Mouse (Mus musculus) embryonic facial prominence, embryonic 13.5 days (tissue): Measurements from ENCODE around the gene Mast3. TPM values are rescaled to one million over a fixed set of nuclear protein-coding genes. Genes with fewer than 3 reads are reported as not detected.
A peak's percentile ranks its signal among the peaks of the same experiment; 100 is the strongest.

Source experiments
- ATAC-seq: fragments of 200-750 bp; cut with Nextera tagmentation; 2 replicates; pipeline ENCODE4 v1.8.0; 2017; ENCODE audit warnings: low read depth; ENCODE audit not compliant: insufficient number of reproducible peaks, insufficient read depth, low FRiP score, low TSS enrichment
- H3K27ac ChIP-seq: fragments of 300-500 bp; sonication (generic); 2 replicates; pipeline ENCODE4 v1.5.1; 2015; ENCODE audit warnings: moderate library complexity, mild to moderate bottlenecking, inconsistent platforms
- H3K27me3 ChIP-seq: fragments of 300-500 bp; sonication (generic); 2 replicates; pipeline ENCODE4 v1.6.1; 2015; ENCODE audit warnings: mild to moderate bottlenecking, inconsistent platforms
- H3K36me3 ChIP-seq: fragments of 300-500 bp; sonication (generic); 2 replicates; pipeline ENCODE4 v1.6.1; 2015; ENCODE audit warnings: mild to moderate bottlenecking, inconsistent platforms
- H3K4me1 ChIP-seq: fragments of 300-500 bp; sonication (generic); 2 replicates; pipeline ENCODE4 v1.6.1; 2015; ENCODE audit warnings: inconsistent platforms
- H3K4me2 ChIP-seq: fragments of 300-500 bp; sonication (generic); 2 replicates; pipeline ENCODE4 v1.6.1; 2015; ENCODE audit warnings: moderate library complexity, mild to moderate bottlenecking, inconsistent platforms
- H3K4me3 ChIP-seq: fragments of 300-500 bp; sonication (generic); 2 replicates; pipeline ENCODE4 v1.5.1; 2015; ENCODE audit warnings: mild to moderate bottlenecking, inconsistent platforms
- H3K9ac ChIP-seq: fragments of 300-500 bp; sonication (generic); 2 replicates; pipeline ENCODE4 v1.6.1; 2015; ENCODE audit warnings: mild to moderate bottlenecking, inconsistent platforms
- H3K9me3 ChIP-seq: fragments of 300-500 bp; sonication (generic); 2 replicates; pipeline ENCODE4 v1.6.1; 2016; ENCODE audit warnings: inconsistent platforms
- WGBS: fragments of 180-500 bp; shearing (Covaris S2); methylation state at CpG from one replicate; pipeline ENCODE4 v1.1.7; 2015; ENCODE audit warnings: mixed read lengths; 5-methylcytosine and 5-hydroxymethylcytosine counted together
- polyA plus RNA-seq: library from polyadenylated mRNA; unstranded; fragments of >200 nt; fragmentation: Nextera tagmentation; extraction: Ambion mirVana; gene quantifications from 2 replicates; pipeline ENCODE4 v1.2.1, GENCODE M21; 2015

Gene Mast3
- polyA plus RNA-seq, 1 experiment from 2014 or later = 12.5 TPM

- H3K9ac ChIP-seq = no peak overlapping the region
- ATAC-seq = no peak
- no peaks in the 10 kb centered on the region for H3K36me3 ChIP-seq
- no peak overlapping the region for H3K4me3 ChIP-seq
- H3K4me1 ChIP-seq = peaks cover 9% of the 10 kb centered on the region; the same call in 1 of the 2 replicates
- WGBS = 86% methylated on average over 8 of the region's 8 CpGs
- no peaks in the 10 kb centered on the region for H3K9me3 ChIP-seq
- H3K27me3 ChIP-seq = 0 out of 2 replicates have a peak, but pooled peaks cover 3% of the 10 kb centered on the region
- H3K4me2 ChIP-seq = no peak overlapping the region
- H3K27ac ChIP-seq = no peak overlapping the region
Measured at GRCm38 (mm10) chr8:70843941-70844340, 39.1 kb upstream of the Mast3 start.

GRCm38 (mm10) chr8:70843214-70843773 lies 38.4 kb upstream of the Mast3 start:
- Histone ChIP-seq H3K9me3 (no peaks in the 10 kb centered on the region), H3K4me3 (no peak overlapping the region), H3K27ac (no peak overlapping the region), H3K4me2 (no peak overlapping the region), H3K27me3 (0 out of 2 replicates have a peak, but pooled peaks cover 3% of the 10 kb centered on the region), H3K4me1 (peaks cover 14% of the 10 kb centered on the region), H3K36me3 (no peaks in the 10 kb centered on the region), H3K9ac (no peak overlapping the region)
- no peak for ATAC-seq
- WGBS = 79% methylated on average over 5 of the region's 5 CpGs

DNA sequence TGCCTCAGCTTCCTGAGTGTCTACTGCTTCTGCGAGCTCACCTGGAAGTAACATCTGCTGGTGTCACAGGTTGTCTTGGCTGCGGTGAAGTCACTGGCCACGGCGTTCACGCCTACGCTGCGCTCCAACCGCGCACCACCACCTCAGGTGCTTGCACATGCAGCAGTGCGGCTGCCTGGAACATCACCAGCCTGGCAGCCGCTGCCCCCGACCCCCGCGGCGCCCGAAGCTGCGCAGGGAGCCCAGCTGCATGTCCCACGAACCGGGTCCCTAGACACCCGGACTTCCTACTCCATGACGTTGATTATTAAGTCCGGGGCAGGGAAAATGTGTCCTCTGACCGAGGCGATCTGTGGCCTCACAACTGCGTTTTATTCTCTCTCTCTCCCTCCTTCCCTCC lies 37.6 kb upstream of the Mast3 start:
- ATAC-seq = no peak
- Histone ChIP-seq H3K27ac (no peak overlapping the region), H3K4me2 (no peak overlapping the region), H3K36me3 (no peaks in the 10 kb centered on the region), H3K9me3 (no peaks in the 10 kb centered on the region), H3K27me3 (0 out of 2 replicates have a peak, but pooled peaks cover 3% of the 10 kb centered on the region), H3K4me1 (peaks cover 15% of the 10 kb centered on the region), H3K4me3 (no peak overlapping the region), H3K9ac (no peak overlapping the region)
- WGBS = 70% methylated on average over 25 of the region's 25 CpGs

- Histone ChIP-seq H3K4me1 (peaks cover 15% of the 10 kb centered on the region), H3K9me3 (no peaks in the 10 kb centered on the region), H3K4me2 (no peak overlapping the region), H3K27ac (no peak overlapping the region), H3K27me3 (no peaks in the 10 kb centered on the region), H3K36me3 (peaks cover 5% of the 10 kb centered on the region; the same call in 1 of the 2 replicates), H3K9ac (peak overlapping the region; percentile 32; the same call in 1 of the 2 replicates), H3K4me3 (no peak overlapping the region)
- 34% methylated on average over 22 of the region's 22 CpGs for WGBS
- no peak for ATAC-seq
Measured at GRCm38 (mm10) chr8:70841147-70842072, 36.6 kb upstream of the Mast3 start.

DNA sequence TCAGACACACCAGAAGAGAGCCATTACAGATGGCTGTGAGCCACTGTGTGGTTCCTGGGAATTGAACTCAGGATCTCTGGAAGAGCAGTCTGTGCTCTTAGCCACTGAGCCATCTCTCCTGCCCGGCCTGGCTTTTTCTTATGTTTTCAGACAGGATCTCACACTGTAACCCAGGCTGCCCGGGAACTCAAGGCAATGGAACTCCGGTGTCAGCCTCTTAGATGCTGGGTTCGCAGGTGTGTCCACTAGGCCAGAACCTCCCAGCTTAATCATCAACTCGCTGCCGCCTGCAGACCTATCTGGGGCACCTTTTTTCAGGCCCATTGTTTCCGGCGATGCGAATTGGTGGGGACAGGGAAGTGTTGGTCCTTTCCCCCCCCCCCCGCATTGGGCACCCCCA lies 35.7 kb upstream of the Mast3 start:
- no peak overlapping the region for H3K4me3 ChIP-seq

DNA sequence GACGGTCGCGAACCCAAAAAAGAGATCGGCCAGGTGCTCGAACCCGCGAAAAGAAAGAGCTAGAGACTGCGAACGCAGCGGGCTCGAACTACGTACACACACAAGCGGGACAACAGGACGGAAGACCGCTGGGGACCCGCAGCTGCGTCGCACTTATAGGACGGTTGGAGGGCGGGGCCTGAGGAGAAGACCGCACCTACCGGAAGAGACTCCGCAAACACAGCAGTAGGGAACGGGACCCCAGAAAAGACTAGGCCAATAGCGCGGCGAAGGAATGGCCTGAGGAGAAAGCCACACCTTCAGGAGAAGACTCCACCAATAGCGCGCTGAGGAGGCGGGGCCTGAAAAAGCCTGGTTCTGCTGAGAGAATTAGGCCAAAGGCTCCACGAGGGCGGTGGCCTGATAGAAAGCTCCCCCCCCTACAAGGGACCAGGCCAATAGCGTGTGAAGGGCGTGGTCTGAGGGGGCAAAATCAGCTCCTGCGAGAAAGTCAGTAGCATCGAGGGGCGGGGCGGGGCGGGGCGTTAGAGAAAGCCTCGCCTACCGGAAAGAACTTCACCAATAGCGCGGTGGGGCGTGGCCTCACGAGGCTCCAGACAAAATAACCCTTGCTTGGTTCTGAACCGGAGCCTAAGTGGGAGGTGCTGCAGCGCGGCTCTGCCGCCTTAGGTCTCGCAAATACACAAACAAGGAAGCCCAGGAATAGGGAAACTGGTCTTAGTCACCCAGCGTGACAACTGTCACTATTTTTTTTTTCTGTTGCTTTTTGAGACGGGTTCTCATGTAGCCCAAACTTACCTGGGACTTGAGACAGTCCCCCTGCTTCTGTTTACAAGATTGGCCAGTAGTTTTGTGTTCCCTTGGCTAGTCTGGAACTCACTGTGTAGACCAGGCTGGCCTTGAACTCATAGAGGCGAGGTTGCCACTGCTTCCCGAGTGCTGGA lies 34.8 kb upstream of the Mast3 start, which contains the start of gene Arrdc2:
Gene Arrdc2, minus strand, starts transcription at position 313 of the 944 bp plus-strand sequence.
- no peaks in the 10 kb centered on the region for H3K9me3 ChIP-seq
- ATAC-seq = peak; percentile 97

More for the DNA sequence above, 35.7 kb upstream of the Mast3 start:
- H3K27me3 ChIP-seq = no peaks in the 10 kb centered on the region
- peaks cover 15% of the 10 kb centered on the region for H3K4me1 ChIP-seq
- H3K4me2 ChIP-seq = no peak overlapping the region
- no peak overlapping the region for H3K27ac ChIP-seq
- H3K36me3 ChIP-seq = peaks cover 13% of the 10 kb centered on the region
- WGBS = 59% methylated on average over 10 of the region's 10 CpGs
- no peak for ATAC-seq
- H3K9me3 ChIP-seq = no peaks in the 10 kb centered on the region
- H3K9ac ChIP-seq = no peak overlapping the region

DNA sequence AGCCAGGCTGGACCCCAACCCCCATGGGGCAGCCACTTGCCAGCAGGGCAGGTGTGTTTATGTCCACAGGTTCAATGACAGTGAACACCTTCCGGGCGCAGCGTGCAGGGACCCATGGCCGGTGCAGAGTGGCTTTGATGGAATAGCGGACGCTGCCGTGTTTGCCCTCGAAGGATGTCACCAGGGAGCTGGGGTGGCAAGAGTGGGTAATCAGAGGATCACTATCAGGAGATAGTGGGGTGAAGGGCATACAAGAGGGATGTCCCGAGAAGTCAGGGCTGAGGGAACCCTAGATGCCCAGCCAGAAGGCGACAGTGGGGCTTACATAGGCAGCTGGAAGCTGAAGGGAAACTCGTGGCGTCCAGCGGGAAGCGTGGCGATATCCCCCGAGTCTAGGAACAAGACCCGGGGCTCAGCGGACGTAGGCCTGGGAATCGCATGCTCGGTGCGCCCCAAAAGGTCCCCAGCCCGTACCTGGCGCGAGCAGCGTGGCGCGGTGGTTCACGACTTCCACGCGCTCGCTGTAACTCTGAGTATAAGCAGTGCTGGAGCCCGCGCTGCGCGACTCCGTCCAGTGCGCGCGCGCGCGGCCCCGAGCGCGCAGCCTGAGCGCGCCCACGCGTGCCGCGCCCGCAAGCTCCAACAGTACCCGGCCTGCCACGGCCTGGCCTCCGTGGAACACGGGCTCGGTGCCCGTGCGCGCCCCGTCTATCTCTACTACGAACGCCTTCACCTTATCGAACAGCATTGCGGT lies 34.0 kb upstream of the Mast3 start:
- H3K4me1 ChIP-seq = peaks cover 15% of the 10 kb centered on the region
- 2% methylated on average over 66 of the region's 66 CpGs for WGBS
- no peaks in the 10 kb centered on the region for H3K27me3 ChIP-seq
- peak; percentile 23 for ATAC-seq
- H3K4me3 ChIP-seq = peak overlapping the region; percentile 70
- H3K9ac ChIP-seq = peak overlapping the region; percentile 83
- peak overlapping the region; percentile 80 for H3K4me2 ChIP-seq
- H3K9me3 ChIP-seq = no peaks in the 10 kb centered on the region
- peak overlapping the region; percentile 86 for H3K27ac ChIP-seq
- H3K36me3 ChIP-seq = peaks cover 22% of the 10 kb centered on the region

More for the DNA sequence above, 34.8 kb upstream of the Mast3 start, which contains the start of gene Arrdc2:
- 2% methylated on average over 55 of the region's 55 CpGs for WGBS
- Histone ChIP-seq H3K27ac (peak within 1 kb of the TSS; percentile 86), H3K4me3 (peak within 1 kb of the TSS; percentile 70), H3K9ac (peak within 1 kb of the TSS; percentile 83), H3K4me2 (peak within 1 kb of the TSS; percentile 80), H3K4me1 (peaks cover 15% of the 10 kb centered on the region), H3K36me3 (peaks cover 21% of the 10 kb centered on the region), H3K27me3 (no peaks in the 10 kb centered on the region)

- Histone ChIP-seq H3K4me3 (no peak overlapping the region), H3K4me1 (peaks cover 15% of the 10 kb centered on the region), H3K27ac (no peak overlapping the region), H3K4me2 (no peak overlapping the region), H3K27me3 (no peaks in the 10 kb centered on the region), H3K9ac (no peak overlapping the region), H3K36me3 (peaks cover 22% of the 10 kb centered on the region), H3K9me3 (no peaks in the 10 kb centered on the region)
- 85% methylated on average over 12 of the region's 12 CpGs for WGBS
- ATAC-seq = no peak
Measured at GRCm38 (mm10) chr8:70836666-70837065, 31.8 kb upstream of the Mast3 start.

DNA sequence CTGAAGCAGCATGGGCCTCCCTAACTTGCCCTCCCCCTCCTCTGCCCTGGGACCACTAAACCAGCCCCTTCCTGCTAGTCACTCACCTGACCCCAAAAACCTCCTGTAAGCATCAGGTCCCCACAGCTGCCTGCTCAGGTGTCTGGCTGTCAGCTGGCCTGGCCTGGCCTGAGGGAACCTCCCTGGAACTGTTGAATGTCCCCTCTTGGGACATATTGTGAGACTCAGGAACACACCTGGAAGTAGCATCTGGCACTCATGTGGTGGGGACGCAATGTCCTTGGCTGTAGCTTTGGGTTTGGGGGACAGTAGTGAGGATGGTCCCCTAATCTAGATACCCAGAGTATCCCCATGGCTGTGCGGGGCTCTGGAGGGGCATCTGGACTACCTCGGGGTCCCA lies 29.2 kb upstream of the Mast3 start:
- H3K4me1 ChIP-seq = peaks cover 6% of the 10 kb centered on the region
- 92% methylated on average over 3 of the region's 3 CpGs for WGBS
- H3K27ac ChIP-seq = no peak overlapping the region
- no peak overlapping the region for H3K9ac ChIP-seq
- no peaks in the 10 kb centered on the region for H3K27me3 ChIP-seq
- H3K9me3 ChIP-seq = no peaks in the 10 kb centered on the region
- no peak overlapping the region for H3K4me3 ChIP-seq
- ATAC-seq = no peak
- H3K4me2 ChIP-seq = no peak overlapping the region
- H3K36me3 ChIP-seq = peaks cover 22% of the 10 kb centered on the region

DNA sequence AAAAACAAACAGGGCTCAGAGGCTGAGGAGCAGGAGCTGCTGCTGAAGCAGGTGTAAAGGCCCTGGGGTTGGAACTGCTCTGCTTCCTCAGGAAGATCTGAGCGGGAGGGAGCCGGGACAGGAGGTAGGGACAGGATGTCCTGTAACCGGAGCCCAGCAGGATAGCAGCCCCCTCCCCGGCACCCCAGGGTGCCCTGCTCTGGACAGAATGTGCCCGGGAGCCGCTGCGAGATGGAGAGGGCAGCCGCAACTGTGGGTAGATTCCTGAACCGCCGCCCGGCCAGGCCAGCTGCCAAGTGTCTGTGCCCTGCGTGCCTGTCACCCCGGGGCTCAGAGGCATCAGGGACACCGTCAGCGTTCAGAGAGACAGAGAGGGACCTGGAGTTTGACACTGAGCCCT lies 28.7 kb upstream of the Mast3 start:
- WGBS = 45% methylated on average over 15 of the region's 15 CpGs
- Histone ChIP-seq H3K27ac (no peak overlapping the region), H3K27me3 (no peaks in the 10 kb centered on the region), H3K9me3 (no peaks in the 10 kb centered on the region), H3K36me3 (peaks cover 22% of the 10 kb centered on the region), H3K9ac (no peak overlapping the region), H3K4me3 (no peak overlapping the region), H3K4me2 (no peak overlapping the region), H3K4me1 (peaks cover 3% of the 10 kb centered on the region)
- no peak for ATAC-seq
